Mouse (Mus musculus) thymus, postnatal 25 days (tissue): Measurements from ENCODE around the gene Samd5.

Experiments
- DNase-seq: peaks from one replicate; pipeline ENCODE4 v3.0.0; 2022

Samd5 gene

GRCm38 (mm10) chr10:9674561-9675521 is at the start of gene Samd5:
Samd5 (minus strand) TSS chr10:9675208.
- DNase-seq = no peak

- DNase-seq = no peak
Measured at GRCm38 (mm10) chr10:9722519-9723303, 47.7 kb upstream of the Samd5 start.

GRCm38 (mm10) chr10:9720027-9720426 is 45.0 kb upstream of the Samd5 start:
- DNase-seq = no peak

GRCm38 (mm10) chr10:9718086-9718485 is 43.1 kb upstream of the Samd5 start:
- no peak for DNase-seq

GRCm38 (mm10) chr10:9704956-9705355 is 29.9 kb upstream of the Samd5 start:
- no peak for DNase-seq

- DNase-seq = no peak
Measured at GRCm38 (mm10) chr10:9699071-9699761, 24.2 kb upstream of the Samd5 start.

GRCm38 (mm10) chr10:9698141-9698540 is 23.1 kb upstream of the Samd5 start:
- no peak for DNase-seq

- DNase-seq = no peak
Measured at GRCm38 (mm10) chr10:9696543-9697141, 21.6 kb upstream of the Samd5 start.

GRCm38 (mm10) chr10:9693990-9694699 is 19.1 kb upstream of the Samd5 start:
- DNase-seq = no peak

GRCm38 (mm10) chr10:9680928-9681327 is 5.9 kb upstream of the Samd5 start:
- DNase-seq = no peak

GRCm38 (mm10) chr10:9679911-9680310 is 4.9 kb upstream of the Samd5 start:
- DNase-seq = no peak

- DNase-seq = no peak
Measured at GRCm38 (mm10) chr10:9678071-9678470, 3.1 kb upstream of the Samd5 start.

- peak; percentile 17 for DNase-seq
Measured at GRCm38 (mm10) chr10:9676886-9677285, 1.9 kb upstream of the Samd5 start.

- no peak for DNase-seq
Measured at GRCm38 (mm10) chr10:9676418-9676786, 1.4 kb upstream of the Samd5 start.

GRCm38 (mm10) chr10:9675550-9676417 is 776 bp upstream of the Samd5 start:
- no peak for DNase-seq

GRCm38 (mm10) chr10:9673276-9673675 is 1.7 kb downstream of the Samd5 start:
- no peak for DNase-seq

- no peak for DNase-seq
Measured at GRCm38 (mm10) chr10:9672751-9673150, 2.3 kb downstream of the Samd5 start.

- DNase-seq = no peak
Measured at GRCm38 (mm10) chr10:9670351-9670750, 4.7 kb downstream of the Samd5 start.

- DNase-seq = no peak
Measured at GRCm38 (mm10) chr10:9668791-9669190, 6.2 kb downstream of the Samd5 start.

- no peak for DNase-seq
Measured at GRCm38 (mm10) chr10:9652946-9653345, 22.1 kb downstream of the Samd5 start.
